Mouse (Mus musculus) T-cell, adult 2 months (primary cell): Measurements from ENCODE around the gene Fam240a.

Experiments
- DNase-seq: peaks from one replicate; pipeline ENCODE4 v3.0.0; 2022; ENCODE audit warnings: low spot score

The Fam240a gene

DNA sequence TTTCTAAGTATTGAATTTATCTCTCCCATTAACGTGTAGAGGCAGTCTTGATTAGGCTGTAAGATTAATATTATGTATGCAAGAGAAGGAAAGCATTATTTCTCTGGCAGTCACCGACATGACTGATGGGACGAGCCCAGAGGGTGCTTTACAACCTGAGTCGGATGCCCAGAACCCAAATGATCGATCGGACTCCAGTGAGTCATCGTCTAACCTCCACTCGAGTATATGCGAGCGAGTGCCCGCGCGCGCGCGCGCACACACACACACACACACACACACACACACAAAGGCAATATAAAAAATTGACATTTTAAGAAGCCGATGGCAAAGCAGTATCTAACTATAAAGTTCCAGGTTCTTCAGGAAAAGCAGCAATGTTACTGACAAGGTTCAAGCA lies 28.7 kb upstream of the Fam240a start:
- DNase-seq, result no peak

DNA sequence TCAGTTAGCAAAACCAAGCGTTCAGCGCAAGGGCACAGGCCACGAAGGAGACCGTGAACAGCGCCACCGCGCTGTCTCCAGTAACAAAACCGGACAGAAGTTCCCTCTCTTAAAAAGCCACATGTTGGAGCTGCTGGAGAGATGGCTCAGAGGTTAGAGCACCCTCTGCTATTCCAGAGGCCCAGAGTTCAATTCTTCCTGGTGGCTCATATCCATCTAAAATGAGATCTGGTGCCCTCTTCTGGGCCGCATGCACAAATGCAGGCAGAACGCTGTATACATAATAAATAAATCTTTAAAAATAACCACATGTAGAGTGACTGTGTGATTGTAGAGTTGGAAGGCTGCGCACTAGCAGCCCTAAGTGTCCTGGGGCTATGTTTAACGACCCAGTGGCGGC lies 27.6 kb upstream of the Fam240a start:
- peak; percentile 42 for DNase-seq

DNA sequence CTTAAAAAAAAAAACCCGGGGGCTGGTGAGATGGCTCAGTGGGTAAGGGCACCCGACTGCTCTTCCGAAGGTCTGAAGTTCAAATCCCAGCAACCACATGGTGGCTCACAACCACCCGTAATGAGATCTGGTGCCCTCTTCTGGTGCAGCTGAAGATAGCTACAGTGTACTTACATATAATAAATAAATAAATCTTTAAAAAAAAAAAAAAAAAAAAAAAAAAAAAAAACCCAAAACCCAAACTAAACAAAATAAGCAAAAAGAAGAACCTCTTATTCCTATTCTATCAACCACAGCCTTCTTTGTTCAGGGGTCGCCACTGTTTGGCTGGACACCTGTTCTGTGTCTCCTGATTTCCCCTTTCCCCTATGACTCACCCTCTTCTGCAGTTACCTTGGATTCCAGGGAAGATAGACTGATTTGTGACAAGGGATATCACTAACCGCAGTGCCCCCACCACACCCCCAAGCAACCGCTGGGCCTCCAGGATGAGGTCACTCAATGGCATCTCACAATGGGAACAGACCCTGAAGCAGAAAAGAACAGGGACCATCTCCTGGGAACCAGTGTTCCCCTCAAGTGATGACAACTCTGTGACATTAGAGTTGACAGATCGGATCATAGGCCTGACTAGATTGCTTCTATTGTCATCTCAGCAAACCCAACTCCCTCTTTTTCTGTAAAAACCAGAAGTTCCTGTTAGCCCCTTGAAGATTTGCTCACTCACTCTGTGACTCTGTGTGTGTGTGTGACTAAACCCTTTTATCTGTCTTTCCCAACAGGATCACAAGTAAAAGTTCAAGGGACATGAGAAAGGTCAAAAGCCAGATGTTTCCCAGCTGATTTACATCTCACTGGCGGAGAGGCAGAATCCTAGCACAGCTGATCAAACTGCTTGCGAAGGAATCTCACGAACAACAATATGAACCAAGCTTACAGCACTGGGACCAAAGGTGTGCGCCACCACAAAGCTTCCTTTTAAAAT lies 21.1 kb upstream of the Fam240a start:
- DNase-seq, result no peak

DNA sequence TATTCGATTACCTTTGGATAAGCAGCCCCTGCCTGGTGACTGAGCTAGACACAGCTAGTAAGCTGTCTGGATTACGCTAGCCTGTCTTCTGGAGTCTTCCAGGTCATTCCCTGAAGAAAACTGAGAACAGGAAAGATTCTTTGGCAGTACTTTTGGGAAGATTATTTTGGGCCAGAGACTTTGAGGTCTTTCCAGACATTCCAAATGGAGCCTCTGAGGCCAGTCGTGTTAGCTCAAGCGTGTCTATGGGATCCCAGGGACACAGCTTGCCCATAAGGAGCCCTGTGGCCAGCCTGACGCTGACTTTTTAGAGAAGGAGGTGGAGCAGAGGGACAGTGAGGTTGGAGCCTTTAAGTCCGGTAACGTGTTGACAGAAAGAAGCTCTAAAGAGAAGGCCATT lies 19.3 kb upstream of the Fam240a start:
- no peak for DNase-seq

- no peak for DNase-seq
Measured at GRCm38 (mm10) chr9:110933850-110934437, 17.3 kb upstream of the Fam240a start.

- no peak for DNase-seq
Measured at GRCm38 (mm10) chr9:110931573-110931972, 14.9 kb upstream of the Fam240a start.

GRCm38 (mm10) chr9:110922759-110923158 lies 6.1 kb upstream of the Fam240a start:
- DNase-seq, result peak; percentile 76

DNA sequence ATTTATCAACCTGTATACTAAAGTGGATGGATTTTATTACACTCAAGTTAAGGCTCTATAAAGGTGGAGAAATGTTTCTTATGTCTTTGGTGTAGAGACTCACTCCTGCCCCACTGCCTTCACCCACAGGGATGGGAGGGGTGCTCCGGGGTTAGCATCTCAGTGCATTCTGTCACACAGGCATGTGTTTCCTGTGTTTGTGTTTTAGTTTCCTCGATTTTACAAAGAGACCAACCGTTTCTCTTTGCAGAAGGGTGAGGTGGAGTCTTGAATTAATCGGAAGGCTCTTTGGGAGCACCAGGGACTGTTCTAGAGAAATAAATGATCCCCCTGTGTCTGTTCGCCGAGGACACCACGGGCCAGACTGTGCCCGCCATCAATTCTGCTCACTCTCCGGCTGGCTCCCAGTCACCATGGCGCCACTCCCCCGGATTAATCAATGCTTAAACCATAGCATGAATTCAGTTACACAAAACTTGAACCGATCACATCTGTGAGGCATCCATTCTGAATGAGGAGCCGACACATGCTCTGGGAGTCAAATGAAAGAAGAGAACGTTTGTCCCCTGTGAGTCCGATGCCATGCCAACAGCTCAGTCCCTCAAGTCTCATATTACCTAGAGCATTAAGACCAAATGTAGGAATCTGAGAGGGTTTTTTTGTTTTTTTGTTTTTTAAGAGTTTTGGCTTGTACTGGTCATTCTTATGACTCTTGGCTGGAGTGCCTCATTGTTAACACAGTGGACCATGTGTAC lies 4.2 kb upstream of the Fam240a start:
- peak; percentile 65 for DNase-seq

- no peak for DNase-seq
Measured at GRCm38 (mm10) chr9:110915466-110915865, 1.2 kb downstream of the Fam240a start.

- DNase-seq, result no peak
Measured at GRCm38 (mm10) chr9:110914631-110915236, 1.9 kb downstream of the Fam240a start.

GRCm38 (mm10) chr9:110909371-110909967 lies 7.2 kb downstream of the Fam240a start:
- peak; percentile 53 for DNase-seq

DNA sequence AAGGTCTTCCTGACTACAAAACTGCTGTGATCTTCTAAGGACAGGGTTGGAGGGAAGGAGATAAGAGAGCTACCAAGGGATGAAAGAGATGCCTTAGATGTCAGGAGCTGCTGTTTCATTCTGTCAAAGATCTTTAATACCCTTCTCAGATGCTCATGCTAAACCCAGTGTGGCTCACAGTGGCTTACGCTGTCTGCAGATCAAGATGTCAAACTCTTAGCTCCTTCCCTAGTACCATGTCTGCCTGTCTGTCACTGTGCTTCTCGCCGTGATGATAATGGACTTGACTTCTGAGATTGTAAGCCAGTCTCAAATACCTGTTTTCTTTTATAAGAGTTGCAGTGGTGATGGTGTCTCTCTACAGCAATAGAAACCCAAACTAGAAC lies 8.0 kb downstream of the Fam240a start:
- DNase-seq, result no peak

- DNase-seq, result no peak
Measured at GRCm38 (mm10) chr9:110907838-110908630, 8.6 kb downstream of the Fam240a start.

GRCm38 (mm10) chr9:110907201-110907837 lies 9.3 kb downstream of the Fam240a start:
- DNase-seq, result peak; percentile 85

- no peak for DNase-seq
Measured at GRCm38 (mm10) chr9:110902271-110902670, 14.4 kb downstream of the Fam240a start.

- DNase-seq, result no peak
Measured at GRCm38 (mm10) chr9:110901204-110901603, 15.5 kb downstream of the Fam240a start.

- no peak for DNase-seq
Measured at GRCm38 (mm10) chr9:110899451-110900008, 17.1 kb downstream of the Fam240a start.

GRCm38 (mm10) chr9:110896595-110896994 lies 20.1 kb downstream of the Fam240a start:
- peak; percentile 86 for DNase-seq

- DNase-seq, result no peak
Measured at GRCm38 (mm10) chr9:110895994-110896393, 20.7 kb downstream of the Fam240a start.

- peak; percentile 63 for DNase-seq
Measured at GRCm38 (mm10) chr9:110895507-110895906, 21.2 kb downstream of the Fam240a start.
